Mouse (Mus musculus): ENCODE data around the gene Celf1. TPM values are rescaled to one million over a fixed set of nuclear protein-coding genes. Genes with fewer than 3 reads are reported as not detected.
A peak's percentile ranks its signal among the peaks of the same experiment; 100 is the strongest.
"Not testable (repeated sequence)": the region's sequence is repeated elsewhere in the genome, so short reads cannot be mapped to it uniquely, and the experiment has no call there.

Celf1 gene
- total RNA-seq (2022), result 100 to 1,000 TPM; 129 to 151 (median 138) TPM

DNA sequence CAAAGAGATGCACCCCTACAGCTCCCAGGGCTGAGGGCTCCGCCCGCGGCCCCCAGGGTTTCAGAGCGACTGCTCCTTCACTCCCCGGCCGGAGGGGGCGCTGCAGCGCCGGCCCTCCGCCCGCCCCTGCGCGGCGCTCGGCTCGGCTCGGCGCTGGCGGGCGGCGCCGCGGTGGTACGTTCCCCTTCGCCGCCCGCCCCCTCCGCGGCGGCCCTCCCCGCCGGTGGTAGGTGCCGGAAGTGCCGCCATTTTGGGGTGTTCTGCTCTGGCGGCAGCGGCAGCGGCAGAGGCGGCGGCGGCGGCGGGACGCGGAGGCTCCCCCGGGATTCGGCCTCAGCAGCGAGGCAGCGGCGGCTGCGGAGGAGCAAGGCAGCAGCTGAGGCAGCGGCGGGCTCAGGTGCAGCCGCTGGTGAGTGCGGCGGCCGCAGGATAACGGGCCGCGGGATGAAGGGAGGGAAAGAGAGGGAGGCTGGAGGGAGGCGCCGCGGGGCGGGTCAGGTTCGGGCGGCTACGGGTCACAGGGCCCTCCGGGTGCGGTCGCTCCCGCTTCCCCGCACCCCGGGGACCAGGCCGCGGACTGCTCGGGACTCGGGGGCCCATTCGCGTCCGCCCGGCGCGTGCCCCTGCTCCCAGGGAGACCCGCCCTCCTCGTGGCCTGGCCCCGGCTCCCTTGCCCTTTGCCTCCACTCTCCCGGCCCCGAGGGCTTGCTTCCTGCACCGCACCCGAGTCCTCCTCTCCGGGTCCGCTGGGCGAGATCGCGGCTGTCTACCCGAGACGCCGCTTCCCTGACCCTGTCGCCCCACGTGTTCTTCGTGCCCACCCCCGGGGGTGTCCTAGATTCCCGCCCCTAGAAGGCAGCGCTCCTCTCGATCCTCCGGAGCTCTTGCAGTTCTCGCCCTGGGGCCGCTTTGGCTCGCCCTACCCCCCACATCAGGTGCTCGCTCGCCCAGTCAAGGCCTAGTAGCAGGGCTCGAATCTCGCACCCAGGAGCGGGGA, at the start of gene Celf1:
TSS of gene Celf1 (plus strand) at position 150 of the 997 bp plus-strand sequence.
- peak; percentile 61 to 73 for DNase-seq (ENCODE audit: low spot score in 2 of 2)

DNA sequence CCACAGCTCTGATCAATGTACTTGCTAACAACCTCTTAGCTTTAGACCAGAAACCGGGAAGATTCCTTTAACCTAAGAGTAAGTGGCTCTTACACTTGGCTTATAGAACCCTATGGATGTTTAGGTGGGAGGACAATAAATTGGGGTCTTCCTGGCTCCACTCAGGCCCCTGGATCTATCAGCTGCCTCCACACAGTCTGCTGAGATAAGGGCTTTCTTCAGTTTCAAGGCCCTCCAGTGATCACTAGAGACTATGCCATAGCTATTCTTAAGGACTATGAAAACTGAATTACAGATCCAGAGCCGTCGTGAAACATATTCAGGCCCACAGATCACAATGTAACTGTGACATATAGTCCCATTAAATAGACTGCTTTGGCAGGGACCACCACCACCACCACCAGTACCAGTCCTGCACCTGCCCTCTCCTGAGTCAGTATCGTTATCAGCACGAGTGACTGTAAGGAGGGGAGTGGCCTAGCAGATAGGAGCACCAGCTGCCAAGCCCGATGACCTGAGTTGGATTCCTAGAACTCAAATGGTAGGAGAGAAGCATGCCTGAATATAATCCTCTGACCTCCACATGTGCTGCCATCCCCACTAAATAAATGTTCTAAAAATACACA, 46.4 kb upstream of the Celf1 start:
- DNase-seq (ENCODE audit: low spot score in 2 of 2), result no peak

DNA sequence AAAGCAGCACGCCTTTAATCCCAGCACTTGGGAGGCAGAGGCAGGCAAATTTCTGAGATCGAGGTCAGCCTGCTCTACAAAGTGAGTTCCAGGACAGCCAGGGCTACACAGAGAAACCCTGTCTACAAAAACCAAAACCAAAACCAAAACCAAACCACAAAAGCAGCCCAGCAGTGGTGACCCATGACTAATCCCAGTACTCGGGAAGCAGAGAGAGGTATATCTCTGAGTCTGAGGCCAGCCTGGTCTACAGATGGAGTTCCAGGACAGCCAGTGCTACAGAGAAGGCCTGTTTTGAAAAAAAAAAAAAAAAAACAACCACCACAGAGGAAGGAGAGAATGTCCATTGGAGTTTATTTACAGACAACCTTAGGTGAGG, 45.9 kb upstream of the Celf1 start:
- DNase-seq (ENCODE audit: low spot score in 2 of 2), result not testable (repeated sequence)

DNA sequence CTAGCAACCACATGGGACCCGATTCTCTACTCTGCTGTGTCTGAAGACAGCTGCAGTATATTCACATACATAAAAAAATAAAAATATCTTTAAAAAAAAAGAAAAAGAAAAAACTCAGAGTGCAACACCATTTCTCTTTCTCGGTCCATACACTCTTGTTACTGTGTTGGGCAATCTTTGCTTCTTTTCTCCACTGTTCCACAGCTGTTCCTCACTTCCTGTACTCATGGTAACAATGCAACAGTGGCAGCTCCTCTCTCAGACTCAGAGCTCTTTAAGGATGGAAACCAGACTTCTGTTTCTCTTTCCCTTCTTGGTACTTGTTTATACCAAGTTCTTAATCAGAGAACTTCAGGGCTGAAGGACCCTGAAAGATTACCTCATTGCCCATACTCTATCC, 36.8 kb upstream of the Celf1 start:
- DNase-seq (ENCODE audit: low spot score in 2 of 2), result no peak

DNA sequence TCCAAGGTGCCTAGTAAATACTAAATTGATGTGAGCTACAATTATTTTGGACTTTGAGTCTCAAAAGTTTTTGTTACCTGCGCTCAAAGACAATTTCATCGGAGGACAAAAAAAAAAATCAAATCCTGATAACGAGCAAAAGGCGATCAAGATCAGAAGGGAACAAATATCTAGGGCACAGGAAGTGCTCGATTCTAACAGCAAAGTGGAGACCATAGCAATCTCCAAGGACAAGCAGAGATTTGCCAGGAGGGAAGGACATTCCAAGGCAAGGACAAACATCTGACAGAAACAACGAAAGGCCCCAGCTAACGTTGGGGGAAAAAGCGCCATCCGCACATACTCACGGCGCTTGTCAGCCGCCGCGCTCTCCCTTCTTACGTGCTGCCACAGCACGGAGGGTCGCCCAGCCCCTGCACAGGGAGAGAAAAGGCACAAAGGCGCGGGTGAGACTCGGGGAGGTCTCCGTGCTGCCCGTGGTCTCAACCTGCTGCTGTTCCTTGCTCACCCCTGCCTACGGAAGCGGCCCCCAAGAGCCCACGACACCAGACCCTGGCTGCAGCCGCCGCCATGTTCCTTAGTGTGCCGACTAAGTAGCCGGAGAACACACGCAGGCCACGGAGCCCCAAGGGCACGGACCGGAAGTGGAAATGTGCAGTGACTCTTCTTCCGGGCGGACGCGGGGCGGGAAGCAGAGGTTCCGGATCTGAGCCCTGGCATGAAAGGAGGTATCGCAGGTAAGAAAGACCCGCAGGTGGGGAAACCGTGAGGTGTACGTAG, 35.9 kb upstream of the Celf1 start, which contains the start of the genes Kbtbd4 and Ndufs3:
TSS of gene Kbtbd4 (plus strand) at position 665 of the 780 bp plus-strand sequence.
TSS of gene Ndufs3 (minus strand) at position 752 of the 780 bp plus-strand sequence.
- DNase-seq (ENCODE audit: low spot score in 2 of 2), result peak; percentile 75 to 83

DNA sequence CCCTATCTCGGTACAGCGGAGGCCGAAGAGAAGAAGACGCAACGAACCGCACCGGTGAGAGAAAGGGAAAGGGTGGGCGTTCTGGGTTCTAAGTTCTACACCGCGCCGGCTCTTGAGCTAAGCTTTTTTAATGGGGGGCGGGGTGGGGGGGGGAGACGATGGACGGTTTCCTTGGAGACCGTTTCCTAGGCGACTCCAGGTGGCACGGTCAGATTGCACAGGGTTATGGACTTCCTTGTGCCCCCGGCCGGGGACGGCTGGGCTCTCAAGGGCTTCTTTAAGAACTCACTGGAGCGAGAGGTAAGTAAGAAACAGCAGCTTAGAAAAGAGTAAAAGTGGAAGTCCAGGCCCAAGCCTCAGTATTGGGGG, 35.3 kb upstream of the Celf1 start:
- no peak for DNase-seq (ENCODE audit: low spot score in 2 of 2)

DNA sequence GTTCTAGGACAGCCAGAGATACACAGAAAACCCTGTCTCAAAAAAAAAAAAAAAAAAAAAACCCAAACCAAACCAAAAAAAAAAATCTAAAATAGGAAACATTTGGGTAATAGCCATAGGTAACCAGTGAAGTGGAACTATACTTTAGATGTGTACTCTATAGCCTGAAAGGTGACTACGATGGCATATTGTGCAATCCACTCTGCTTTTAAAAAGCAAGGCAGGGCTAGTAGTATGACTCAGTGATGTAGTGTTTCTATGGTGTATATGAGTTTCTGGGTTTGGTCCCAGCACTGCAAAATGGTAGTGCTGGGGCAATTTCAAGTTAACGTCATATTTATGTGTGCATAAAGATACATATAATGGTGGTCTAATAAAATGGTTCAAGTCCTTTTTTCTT, 33.5 kb upstream of the Celf1 start:
- no peak for DNase-seq (ENCODE audit: low spot score in 2 of 2)

DNA sequence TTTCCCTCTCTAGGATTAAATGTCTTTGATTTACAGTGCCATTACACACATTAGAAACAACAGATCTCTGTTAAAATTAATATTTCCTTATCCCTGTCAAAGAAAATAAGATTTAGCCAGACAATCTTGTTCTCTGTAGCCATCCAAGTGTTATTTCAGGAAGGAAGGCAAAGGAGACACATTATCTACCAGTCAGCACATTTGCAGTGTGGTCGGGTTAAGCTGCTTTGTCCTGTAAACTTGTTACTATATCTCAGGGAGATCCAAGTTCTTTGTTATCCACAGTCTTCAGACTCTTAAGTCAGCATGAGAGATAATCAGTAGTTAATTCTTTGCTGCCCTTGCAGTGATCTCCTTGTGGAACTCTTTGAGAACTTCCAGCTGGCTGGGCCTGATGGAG, 29.3 kb upstream of the Celf1 start:
- DNase-seq (ENCODE audit: low spot score in 2 of 2), result no peak

DNA sequence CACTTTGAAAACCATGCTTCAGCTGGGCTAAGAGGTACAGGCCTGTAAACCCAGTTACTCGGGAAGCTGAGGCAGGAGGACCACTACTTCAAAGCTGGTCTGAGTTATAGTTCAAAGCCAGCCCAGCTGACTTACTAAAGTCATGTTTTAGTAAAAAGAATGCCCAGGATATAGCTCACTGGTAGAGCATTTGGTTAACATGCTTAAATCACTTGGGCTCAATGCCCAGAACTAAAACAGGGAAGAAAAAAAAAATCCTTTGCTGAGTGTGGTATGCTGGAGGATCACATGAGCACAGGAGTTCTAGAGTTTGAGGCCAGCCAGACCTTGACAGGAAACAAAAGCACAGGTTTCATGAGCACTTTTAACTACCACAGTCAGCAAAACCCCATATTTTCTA, 28.5 kb upstream of the Celf1 start:
- no peak for DNase-seq (ENCODE audit: low spot score in 2 of 2)

DNA sequence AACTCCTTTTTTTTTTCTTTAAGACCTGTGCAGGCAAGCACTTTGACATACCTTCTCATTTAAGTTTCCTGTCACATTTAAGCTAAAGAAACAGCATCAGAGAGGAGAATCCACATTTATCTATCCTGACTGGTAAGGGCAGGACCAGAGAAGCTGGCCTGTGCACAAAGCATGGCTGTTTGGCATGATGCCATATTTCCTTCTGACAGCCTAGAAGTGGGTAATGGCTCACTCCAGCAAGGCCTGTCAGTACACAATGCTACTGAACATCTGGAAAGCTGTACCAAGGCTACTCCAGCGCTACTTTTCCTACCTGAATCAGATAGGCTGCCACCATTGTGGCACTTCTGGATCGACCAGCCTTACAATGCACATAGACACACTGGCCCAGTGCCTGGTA, 26.5 kb upstream of the Celf1 start:
- no peak for DNase-seq (ENCODE audit: low spot score in 2 of 2)

DNA sequence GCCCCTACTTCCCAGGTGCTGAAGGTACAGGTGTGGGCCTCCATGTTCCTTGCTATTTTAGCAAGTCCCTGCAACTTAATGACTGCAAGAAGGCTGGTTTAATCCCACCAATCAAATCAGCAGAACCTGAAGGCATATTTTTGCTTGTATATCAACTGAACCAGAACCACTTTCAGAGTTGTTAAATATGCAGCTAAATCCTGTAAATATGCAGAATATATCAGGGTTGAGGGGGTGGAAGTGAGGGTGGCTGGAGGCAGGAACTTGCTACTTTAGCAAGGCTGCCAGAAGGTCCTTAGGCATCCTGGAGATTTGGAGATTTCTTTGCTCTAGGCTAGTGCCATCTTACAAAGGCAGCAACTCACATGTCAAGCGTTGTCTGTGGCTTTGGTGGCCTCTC, 24.7 kb upstream of the Celf1 start:
- no peak for DNase-seq (ENCODE audit: low spot score in 2 of 2)

DNA sequence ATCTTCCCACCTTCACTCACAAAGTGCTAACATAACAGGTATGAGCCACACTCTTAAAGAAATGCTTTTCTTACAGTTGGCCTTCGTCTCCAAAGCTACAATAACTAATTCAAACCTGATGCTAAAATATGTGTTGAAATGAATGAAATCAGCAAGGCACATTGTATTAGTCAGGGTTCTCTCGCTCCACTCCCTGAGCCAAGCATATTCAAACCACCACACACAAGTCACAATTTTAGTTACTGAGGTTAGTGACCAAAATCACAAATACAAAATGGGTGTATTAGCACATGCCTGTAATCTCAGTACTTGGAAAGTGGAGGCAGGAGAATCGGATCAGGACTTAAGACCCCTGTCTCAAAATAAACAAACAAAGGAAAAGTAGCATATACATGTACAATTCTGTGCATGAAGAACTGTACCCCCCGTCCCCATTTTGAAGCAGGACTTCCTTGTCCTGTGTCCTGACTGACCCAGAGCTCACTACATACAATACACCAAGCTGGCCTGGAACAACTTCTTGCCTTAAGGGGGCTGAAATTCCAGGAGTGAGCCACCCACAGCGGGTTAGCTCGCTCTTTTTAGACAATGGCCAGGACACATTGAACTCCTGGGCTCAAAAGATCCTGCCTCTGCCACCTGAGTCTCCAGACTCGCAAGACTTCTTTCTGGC, 23.5 kb upstream of the Celf1 start:
- DNase-seq (ENCODE audit: low spot score in 2 of 2), result no peak

DNA sequence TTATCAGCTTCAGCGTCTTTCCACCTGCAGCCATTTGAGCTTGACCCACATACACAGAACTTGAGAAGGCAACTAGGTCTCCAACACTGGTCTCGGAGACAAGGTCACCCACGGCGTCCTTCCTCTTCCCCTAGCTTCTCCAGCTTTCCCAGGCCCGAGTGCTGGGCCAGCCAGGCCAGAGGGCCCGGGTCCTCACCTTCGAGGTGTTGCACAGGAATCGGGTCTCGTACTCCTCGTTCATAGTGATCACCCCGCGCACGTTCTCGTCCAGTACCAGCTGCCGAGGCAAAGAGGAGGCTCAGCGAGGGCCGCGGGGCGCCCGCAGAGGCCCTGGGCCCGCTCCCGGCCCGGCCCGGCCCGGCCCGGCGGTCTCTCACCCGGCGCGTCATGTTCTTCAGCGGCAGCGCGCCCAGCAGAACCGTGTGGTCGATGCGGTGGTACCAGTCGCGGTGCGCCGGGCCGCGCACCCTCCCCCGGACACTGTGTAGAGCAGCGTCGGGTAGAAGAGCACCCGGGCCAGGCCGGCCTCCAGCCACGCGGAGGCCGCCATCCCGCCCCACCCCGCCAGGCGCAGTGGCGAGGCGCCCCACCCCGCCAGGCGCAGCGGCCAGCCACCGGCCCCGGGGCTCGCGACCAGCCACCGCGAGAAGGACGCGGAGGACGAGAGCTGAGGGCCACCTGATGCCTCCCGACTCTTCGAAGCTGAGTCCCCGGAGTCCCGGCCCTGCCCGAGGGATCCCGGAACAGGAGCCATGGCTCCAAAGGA, 22.8 kb upstream of the Celf1 start:
- peak; percentile 43 to 50 for DNase-seq (ENCODE audit: low spot score in 2 of 2)

DNA sequence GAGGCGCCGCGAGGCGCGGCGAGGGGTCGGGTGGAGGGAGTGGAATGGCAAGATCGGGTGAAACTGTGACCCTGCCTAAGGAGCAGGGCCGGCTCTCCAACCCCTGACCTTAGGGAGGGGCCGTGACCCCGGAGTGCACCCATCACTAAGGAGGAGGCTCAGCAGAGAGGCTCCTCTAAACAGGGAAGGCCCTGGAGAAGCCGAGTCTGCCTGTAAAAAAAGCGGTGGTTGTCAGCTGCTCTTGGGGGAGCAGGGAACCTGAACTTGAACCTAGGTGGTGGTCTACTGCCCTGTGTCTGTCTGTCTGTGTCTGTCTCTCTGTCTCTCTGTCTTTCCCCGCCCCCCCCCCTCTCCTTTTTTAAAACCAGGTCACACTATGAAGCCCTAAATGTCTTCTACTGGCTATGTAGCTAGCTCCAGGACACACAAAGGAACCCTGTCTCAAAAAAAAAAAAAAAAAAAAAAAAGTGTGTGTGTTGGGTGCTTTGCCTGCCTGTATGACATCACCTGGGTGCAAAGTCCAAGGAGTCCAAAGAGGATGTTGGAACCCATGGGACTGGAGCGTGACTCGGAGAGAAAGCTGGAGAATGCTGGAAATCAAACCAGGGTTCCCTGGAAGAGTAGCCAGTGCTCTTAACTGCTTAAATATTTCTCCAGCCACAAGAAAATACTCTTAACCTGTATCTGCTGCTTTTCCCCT, 22.0 kb upstream of the Celf1 start:
- DNase-seq (ENCODE audit: low spot score in 2 of 2), result peak in 1 of 2 experiments; percentile 32

DNA sequence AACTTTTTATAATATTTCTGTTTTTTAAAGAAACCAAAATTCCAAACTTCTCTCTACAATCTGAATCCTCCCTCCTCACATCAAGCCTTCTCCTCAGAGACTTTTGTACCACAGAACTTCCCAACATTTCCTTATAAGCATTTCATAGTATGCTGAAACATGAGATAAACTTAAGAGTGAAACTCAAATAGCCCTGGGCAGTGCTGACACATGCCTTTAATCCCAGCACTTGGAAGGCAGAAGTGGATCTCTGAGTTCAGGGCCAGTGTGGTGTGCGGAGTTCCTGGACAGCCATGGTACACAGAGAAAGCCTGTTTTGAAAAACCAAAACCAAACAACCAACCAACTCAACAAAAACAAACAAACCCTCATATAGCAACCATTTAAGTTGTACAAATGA, 19.0 kb upstream of the Celf1 start:
- no peak for DNase-seq (ENCODE audit: low spot score in 2 of 2)

DNA sequence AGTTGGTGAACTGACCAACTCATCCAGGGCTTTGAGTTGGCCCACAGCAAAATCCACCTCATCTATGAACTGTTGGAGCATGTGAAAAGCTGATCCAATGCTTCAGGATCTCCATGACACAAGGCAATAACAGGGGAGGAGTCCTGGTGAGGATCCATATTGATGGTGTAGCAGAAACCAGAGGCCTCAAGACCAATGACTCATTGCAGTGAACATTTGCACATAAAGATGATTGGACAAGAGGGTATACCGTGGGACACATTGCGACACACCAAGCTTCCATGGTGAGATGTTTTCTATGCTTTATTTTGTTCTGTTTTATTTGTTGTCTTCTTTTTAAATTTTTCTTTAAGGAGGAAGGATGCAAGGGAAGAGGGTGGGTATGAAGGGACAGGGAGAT, 17.5 kb upstream of the Celf1 start:
- no peak for DNase-seq (ENCODE audit: low spot score in 2 of 2)

DNA sequence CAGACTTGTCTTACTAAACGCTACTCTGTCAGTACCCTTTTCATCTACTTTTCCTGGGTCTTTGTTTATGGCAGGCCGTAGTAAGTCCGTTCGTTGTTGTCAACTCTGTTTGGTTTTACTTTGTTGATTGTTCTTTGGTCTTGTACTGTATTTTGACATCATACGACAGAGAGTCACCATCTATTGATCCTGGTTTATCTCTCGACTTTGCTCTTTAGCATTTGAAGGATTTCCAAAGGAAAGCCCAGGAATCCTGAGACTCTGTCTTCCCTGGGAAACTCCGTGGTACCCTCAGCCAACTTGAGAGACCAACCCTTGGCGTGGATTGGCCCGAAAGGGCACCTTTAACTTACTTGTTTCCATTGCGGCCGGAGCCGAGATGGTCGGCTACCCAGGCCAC, 11.6 kb upstream of the Celf1 start:
- DNase-seq (ENCODE audit: low spot score in 2 of 2), result no peak

DNA sequence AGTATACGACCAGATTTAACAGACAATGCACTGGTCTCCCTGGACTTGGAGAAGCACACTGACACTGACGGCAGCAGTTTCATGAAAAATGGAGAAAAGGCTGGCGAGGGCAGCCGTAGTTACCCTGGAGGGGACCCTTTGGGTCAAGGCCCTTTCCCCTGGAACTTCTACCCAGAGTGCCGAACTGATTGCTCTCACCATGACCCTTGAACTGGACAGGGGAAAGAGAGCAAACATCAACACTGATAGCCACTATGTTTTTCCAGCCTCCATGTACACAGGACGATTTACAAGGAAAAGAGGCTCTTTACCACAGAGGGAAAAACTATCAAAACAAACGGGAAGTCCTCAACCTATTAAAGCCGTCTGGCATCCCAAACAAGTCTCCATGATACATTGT, 8.4 kb upstream of the Celf1 start:
- no peak for DNase-seq (ENCODE audit: low spot score in 2 of 2)

DNA sequence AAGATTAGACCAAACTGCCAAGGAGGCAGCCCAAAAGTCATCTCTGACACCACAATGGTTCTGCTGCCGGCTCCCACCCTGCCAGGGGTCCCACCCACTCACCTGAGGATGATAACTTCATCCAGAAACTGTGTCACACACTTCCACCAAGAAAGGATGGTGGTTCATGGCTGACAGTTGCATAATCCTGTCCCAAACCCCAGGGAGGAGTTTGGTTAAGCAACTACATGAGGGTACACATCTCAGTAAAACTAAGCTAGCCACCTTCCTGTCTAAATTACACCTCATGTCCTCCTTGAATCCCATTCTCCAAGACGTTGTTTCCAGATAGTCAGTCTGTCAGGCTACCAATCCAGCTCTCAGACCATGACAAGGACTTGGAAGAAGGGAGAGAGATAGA, 7.9 kb upstream of the Celf1 start:
- no peak for DNase-seq (ENCODE audit: low spot score in 2 of 2)

DNA sequence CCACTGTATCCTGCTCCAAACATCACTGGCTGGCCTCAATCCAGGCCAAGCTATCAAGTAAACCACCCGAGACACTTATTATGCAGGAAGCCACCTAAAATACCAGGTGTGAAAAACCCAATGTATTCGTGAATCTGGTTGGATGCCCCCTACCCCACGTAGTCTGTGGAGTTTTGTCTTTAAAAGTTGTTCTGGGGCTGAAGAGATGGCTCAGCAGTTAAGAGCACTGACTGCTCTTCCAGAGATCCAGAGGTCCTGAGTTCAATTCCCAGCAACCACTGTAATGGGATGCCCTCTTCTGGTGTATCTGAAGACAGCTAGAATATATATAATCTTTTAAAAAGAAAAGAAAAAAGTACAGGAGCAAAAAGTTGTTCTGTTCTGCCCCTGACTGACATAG, 1.8 kb upstream of the Celf1 start:
- no peak for DNase-seq (ENCODE audit: low spot score in 2 of 2)

All from left cerebral cortex, adult 8-10 months (tissue).